Mouse (Mus musculus) midbrain, embryonic 10.5 days (tissue): ENCODE data around the gene Osbpl10. TPM values are rescaled to one million over a fixed set of nuclear protein-coding genes. Genes with fewer than 3 reads are reported as not detected.

Experiments
- DNase-seq: peaks from one replicate; pipeline ENCODE4 v3.0.0-alpha.2; 2017; ENCODE audit warnings: low spot score
- H3K27ac ChIP-seq: fragments of 300-500 bp; sonication (generic); replicated peaks from 2 replicates; pipeline ENCODE4 v1.5.1; 2016; ENCODE audit warnings: mild to moderate bottlenecking
- H3K27me3 ChIP-seq: fragments of 300-500 bp; sonication (generic); 2 replicates; pipeline ENCODE4 v1.6.1; 2016; ENCODE audit warnings: low read depth, mild to moderate bottlenecking; ENCODE audit not compliant: poor library complexity, severe bottlenecking
- H3K36me3 ChIP-seq: fragments of 300-500 bp; sonication (generic); 2 replicates; pipeline ENCODE4 v1.6.1; 2016; ENCODE audit warnings: mild to moderate bottlenecking, moderate library complexity
- H3K4me1 ChIP-seq: fragments of 300-500 bp; sonication (generic); 2 replicates; pipeline ENCODE4 v1.6.1; 2016
- H3K4me3 ChIP-seq: fragments of 300-500 bp; sonication (generic); 2 replicates; pipeline ENCODE4 v1.5.1; 2016; ENCODE audit warnings: mild to moderate bottlenecking, moderate library complexity
- H3K9me3 ChIP-seq: fragments of 300-500 bp; sonication (generic); replicated peaks from 2 replicates; pipeline ENCODE4 v1.6.1; 2016; ENCODE audit warnings: mild to moderate bottlenecking
- WGBS: fragments of 180-500 bp; shearing (Covaris S2); methylation state at CpG from one replicate; pipeline ENCODE4 v1.1.7; 2016; 5-methylcytosine and 5-hydroxymethylcytosine counted together
- polyA plus RNA-seq: library from polyadenylated mRNA; unstranded; fragments of >200 nt; fragmentation: Nextera tagmentation; extraction: Ambion mirVana; gene quantifications from 2 replicates; pipeline ENCODE4 v1.2.1, GENCODE M21; 2016

Gene Osbpl10
- polyA plus RNA-seq, 1 experiment from 2014 or later: 1.5 TPM

DNA sequence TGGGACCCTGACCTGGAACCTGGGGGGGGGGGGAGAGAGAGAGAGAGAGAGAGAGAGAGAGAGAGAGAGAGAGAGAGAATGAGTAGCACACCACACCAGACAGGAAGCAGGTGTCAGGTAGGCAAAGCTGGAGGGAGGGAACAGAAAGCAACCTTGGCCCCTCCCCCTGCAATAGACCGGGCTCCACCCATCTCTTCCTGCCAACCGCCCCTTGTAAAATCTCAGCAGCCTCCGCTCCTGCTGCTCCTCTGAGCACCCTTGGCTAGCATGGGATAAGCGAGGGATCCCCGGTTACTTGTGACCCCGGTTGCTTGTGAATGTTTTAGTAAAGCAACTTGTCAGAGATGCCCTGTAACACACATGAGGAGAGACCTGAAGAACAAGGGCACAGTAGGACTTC is 227.1 kb downstream of the Osbpl10 start:
- 16% methylated on average over 6 of the region's 6 CpGs for WGBS
- no peak for DNase-seq

DNA sequence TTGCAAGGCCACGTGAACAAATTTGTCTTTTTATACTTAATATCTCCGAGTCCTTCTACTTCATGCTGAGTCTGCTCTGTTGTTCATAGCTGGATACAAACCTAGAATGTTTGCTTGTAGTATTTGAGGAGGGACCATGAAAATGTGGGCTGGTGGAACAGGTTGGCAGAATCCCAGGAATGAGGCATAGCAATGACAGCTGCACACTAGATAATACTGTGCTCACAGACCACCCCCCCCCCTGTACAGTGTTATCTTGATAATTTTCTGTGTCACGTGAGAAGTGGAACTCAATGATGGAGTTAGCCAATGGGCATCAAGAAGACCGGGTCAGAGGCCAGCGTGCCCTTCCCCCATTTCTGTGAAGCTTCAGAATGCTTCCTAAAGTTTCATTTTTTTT is 227.8 kb downstream of the Osbpl10 start:
- no peaks in the 10 kb centered on the region for H3K36me3 ChIP-seq
- H3K4me1 ChIP-seq: peaks cover 8% of the 10 kb centered on the region; the same call in 1 of the 2 replicates
- no peaks in the 10 kb centered on the region for H3K27me3 ChIP-seq
- no peak for DNase-seq
- WGBS: 83% methylated on average over 5 of the region's 5 CpGs
- H3K9me3 ChIP-seq: no peaks in the 10 kb centered on the region
- no peak overlapping the region for H3K27ac ChIP-seq
- H3K4me3 ChIP-seq: no peak overlapping the region

More for the DNA sequence above, 227.1 kb downstream of the Osbpl10 start:
- H3K36me3 ChIP-seq: no peaks in the 10 kb centered on the region
- no peak overlapping the region for H3K27ac ChIP-seq
- H3K9me3 ChIP-seq: no peaks in the 10 kb centered on the region
- no peaks in the 10 kb centered on the region for H3K27me3 ChIP-seq
- no peak overlapping the region for H3K4me3 ChIP-seq
- peaks cover 8% of the 10 kb centered on the region; the same call in 1 of the 2 replicates for H3K4me1 ChIP-seq

DNA sequence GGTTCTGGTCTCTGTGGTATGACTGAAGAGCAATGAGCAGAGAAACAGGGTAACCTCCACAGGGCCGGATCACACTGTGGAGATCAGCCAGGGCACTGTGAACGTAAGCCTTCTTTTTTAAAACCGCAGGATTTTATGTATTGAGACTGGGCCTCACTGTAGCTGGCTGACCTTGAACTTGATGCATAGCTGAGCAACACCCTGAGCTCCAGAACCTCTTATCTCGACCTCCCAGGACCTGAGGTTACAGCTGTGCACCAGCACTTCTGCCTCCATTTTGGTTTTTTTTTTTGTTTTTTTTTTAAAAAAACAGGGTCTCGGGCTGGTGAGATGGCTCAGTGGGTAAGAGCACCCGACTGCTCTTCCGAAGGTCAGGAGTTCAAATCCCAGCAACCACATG is 231.4 kb downstream of the Osbpl10 start:
- Histone ChIP-seq H3K4me1 (peaks cover 14% of the 10 kb centered on the region), H3K27me3 (no peaks in the 10 kb centered on the region), H3K4me3 (no peak overlapping the region), H3K27ac (no peak overlapping the region), H3K36me3 (no peaks in the 10 kb centered on the region), H3K9me3 (no peaks in the 10 kb centered on the region)
- no peak for DNase-seq
- WGBS: 91% methylated on average over 7 of the region's 7 CpGs

DNA sequence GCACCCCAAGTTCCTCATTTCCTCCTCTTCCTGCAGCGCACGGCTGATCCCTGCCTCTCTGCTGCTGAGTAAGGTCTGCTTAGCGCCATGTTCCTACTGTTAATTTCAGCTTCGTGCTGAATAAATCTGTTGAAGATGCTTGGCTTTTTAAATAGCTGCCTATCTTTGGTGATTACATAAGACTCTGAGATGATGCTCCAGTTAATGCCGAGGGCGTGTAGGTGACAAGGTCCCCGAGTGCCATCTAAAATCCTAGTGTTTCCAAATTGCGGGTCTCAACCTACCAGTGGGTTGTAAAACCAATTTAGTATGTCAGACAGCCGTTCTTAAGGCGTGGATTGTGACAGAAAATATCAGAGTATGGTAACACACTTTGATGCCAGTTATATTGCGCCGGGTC is 232.2 kb downstream of the Osbpl10 start:
- Histone ChIP-seq H3K4me3 (no peak overlapping the region), H3K9me3 (no peaks in the 10 kb centered on the region), H3K27ac (no peak overlapping the region), H3K4me1 (peaks cover 20% of the 10 kb centered on the region), H3K36me3 (no peaks in the 10 kb centered on the region), H3K27me3 (no peaks in the 10 kb centered on the region)
- 90% methylated on average over 12 of the region's 12 CpGs for WGBS
- DNase-seq: no peak

DNA sequence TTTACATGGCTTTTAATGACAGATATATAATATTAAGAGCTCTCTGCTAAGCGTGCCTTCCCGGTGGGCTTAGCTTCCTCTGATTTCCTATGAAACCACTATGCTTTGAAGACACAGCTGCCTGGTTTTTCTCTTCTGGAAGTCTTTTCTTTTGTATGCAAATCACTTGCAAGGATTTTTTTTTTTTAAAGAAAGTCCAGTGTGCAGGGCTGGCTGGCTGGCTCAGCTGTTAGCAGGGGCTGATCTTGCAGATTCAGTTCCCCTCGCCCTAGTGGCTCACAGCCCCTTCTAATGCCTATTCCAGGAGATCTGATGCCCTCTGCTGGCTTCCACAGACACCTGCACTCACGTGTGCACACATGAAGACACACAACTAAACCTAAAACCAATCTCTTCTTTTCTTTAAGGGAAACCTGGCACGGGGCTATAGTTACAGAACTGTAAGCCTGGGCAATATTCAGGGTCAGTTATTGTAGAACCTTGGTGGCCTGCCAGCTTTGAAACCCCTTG is 235.4 kb downstream of the Osbpl10 start:
- H3K27ac ChIP-seq: no peak overlapping the region
- no peaks in the 10 kb centered on the region; the same call in 1 of the 2 replicates for H3K27me3 ChIP-seq
- peaks cover 30% of the 10 kb centered on the region for H3K4me1 ChIP-seq
- 87% methylated on average over 5 of the region's 5 CpGs for WGBS
- no peaks in the 10 kb centered on the region for H3K36me3 ChIP-seq
- no peak overlapping the region for H3K4me3 ChIP-seq
- H3K9me3 ChIP-seq: no peaks in the 10 kb centered on the region
- no peak for DNase-seq

DNA sequence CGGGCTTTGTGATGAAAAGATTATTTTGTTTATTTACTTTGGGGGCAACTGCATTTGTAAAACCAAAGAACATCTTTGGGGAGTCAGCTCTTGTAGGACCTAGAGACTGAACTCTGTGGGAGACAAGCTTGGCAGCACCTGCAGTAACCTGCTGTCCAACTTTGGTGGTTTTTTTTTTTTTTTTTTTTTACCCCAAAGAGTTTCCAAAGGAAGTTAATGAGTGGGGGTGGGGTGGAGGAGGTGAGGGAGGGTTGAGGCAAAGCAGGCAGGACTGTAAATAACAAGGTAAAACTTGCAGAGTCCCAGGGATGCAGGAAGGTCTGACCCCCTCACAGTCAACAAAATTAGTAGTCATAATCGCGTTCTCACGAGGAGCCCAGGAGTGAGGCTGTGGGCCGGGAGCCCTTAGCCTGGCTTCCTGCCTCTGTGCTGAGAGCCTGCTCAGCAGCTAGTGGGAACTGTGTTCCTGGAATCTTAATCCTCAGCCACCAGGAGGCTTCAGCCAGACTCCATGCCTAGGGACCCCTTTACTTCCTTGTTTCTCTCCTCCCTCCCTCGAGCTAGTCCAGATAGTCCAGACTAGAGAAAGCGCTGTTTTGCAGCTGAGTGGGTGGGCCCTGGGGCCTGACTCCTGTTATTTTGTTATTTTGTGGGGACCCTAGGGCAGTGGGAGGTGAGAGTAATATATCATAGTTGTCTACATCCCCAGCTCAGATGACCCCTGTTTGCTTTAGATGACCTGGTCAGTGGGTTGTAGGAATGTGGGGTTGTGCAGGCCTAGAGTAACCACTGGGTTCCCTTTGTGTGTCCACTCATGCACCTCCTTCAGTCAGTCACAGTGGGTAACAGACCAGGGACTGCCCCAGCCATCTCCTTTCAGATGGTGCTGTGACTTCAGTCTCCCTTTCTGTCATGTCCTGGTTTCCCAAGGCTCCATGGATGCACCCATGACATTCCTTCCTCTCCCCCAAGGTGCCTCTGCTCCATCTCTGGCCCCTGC is 236.5 kb downstream of the Osbpl10 start:
- no peak for DNase-seq
- Histone ChIP-seq H3K36me3 (no peaks in the 10 kb centered on the region), H3K27me3 (no peaks in the 10 kb centered on the region; the same call in 1 of the 2 replicates), H3K4me1 (peaks cover 30% of the 10 kb centered on the region), H3K9me3 (no peaks in the 10 kb centered on the region), H3K4me3 (no peak overlapping the region), H3K27ac (peak overlapping the region; percentile 38)
- WGBS: 12% methylated on average over 7 of the region's 7 CpGs

DNA sequence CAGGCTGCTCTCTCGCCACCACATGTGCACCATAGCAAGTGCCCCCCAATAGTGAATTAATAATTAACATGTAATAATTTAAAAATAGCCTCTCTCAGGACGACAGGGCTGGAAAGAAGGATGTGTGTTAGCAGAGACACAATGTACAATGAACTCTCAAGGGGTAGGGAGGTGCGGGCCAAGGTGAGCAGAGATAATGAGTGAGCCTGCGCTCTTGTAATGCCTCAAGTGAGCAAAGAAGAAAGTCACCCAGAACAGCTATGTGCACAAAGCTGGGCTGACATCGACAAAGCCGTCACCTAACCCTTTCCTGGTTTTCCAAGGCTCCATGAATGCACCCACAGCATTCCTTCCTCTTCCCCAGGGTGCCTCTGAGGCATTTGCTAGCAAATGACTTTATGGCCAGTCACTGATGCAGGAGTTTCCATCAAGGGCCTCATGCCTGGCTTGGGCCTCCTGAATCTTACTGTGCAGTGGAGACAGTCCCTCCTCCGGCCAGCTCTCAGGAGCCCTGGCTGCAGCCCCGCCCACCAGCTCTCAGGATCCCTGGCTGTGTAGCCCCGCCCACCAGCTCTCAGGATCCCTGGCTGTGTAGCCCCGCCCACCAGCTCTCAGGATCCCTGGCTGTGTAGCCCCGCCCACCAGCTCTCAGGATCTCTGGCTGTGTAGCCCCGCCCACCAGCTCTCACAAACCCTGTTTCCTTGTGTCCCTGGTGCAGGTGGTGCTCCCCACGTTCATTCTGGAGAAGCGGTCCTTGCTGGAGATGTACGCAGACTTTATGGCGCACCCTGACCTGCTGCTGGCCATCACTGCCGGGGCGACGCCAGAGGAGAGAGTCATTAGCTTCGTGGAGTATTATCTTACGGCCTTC is 237.7 kb downstream of the Osbpl10 start:
- H3K36me3 ChIP-seq: no peaks in the 10 kb centered on the region
- peaks cover 30% of the 10 kb centered on the region for H3K4me1 ChIP-seq
- H3K4me3 ChIP-seq: peak overlapping the region; percentile 37
- no peaks in the 10 kb centered on the region; the same call in 1 of the 2 replicates for H3K27me3 ChIP-seq
- WGBS: 27% methylated on average over 21 of the region's 21 CpGs
- no peaks in the 10 kb centered on the region for H3K9me3 ChIP-seq
- peak; percentile 52 for DNase-seq
- H3K27ac ChIP-seq: 0 out of 2 replicates have a peak overlapping the region, but pooled peaks have one; percentile 42

DNA sequence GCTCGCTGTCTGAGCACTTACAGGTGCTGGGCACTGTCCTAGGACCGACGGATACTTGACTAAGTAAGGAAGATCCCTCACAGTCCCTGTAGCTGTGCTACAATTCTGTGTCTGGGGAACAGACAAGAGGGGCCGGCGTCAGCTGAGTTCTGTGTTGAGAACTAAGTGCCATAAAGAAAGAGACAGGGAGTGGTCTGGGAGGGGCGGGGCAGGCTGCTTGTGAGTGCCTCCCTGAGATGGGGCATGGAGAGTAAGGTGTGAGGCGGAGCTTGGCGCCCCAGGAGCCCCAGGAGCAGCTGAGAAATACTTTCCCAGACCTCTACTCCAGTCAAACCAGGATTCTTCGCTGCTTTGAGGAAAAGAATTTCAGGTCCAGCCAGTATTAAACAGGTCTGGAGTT is 239.6 kb downstream of the Osbpl10 start:
- Histone ChIP-seq H3K27ac (no peak overlapping the region), H3K9me3 (no peaks in the 10 kb centered on the region), H3K4me1 (peaks cover 30% of the 10 kb centered on the region), H3K36me3 (no peaks in the 10 kb centered on the region), H3K27me3 (no peaks in the 10 kb centered on the region; the same call in 1 of the 2 replicates), H3K4me3 (no peak overlapping the region)
- no peak for DNase-seq
- WGBS: 29% methylated on average over 9 of the region's 9 CpGs

DNA sequence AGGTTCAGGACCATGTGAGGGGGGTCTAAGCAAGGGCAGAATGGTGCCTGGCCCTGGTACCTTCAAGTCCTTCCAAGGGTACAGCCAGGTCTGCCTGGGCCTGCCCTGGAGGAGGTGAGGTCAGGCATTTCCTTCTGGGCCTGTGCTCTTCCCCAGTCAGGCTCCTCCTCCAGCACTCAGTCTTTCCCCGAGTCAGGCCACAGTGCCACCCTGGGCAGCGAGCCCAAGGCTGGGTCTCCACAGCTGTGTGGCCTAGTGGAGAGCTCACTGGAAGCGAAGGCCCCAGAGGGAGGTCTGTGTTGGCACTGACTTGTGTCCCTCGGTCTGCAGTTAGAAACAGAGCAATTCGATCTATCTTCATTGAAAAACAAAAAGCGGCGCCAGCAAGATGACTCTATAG is 242.1 kb downstream of the Osbpl10 start:
- H3K27ac ChIP-seq: no peak overlapping the region

DNA sequence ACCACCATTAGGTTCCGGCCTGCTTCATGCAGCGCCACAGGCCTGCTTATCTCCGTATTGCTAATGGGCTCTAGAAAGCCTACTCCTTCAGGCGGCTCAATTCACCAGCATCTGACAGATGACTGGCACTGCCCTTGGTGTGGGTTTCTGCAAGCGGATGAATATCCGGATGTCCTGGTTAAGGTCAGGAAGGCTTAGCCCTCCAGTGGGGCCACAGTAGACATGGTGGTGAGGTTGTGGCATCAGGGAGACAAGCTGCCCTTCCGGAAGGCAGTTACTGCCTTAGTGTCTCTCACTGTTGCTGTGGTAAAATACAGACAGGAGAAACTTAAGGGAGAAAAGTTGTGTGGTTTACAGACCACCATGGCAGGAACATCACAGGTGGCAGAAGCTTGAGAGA is 242.9 kb downstream of the Osbpl10 start:
- H3K4me1 ChIP-seq: peaks cover 15% of the 10 kb centered on the region
- no peak overlapping the region for H3K27ac ChIP-seq
- H3K36me3 ChIP-seq: no peaks in the 10 kb centered on the region
- H3K9me3 ChIP-seq: no peaks in the 10 kb centered on the region
- WGBS: 94% methylated on average over 7 of the region's 7 CpGs
- no peak overlapping the region for H3K4me3 ChIP-seq
- no peaks in the 10 kb centered on the region; the same call in 1 of the 2 replicates for H3K27me3 ChIP-seq
- no peak for DNase-seq

More for the DNA sequence above, 242.1 kb downstream of the Osbpl10 start:
- H3K4me3 ChIP-seq: no peak overlapping the region
- no peaks in the 10 kb centered on the region; the same call in 1 of the 2 replicates for H3K27me3 ChIP-seq
- no peaks in the 10 kb centered on the region for H3K9me3 ChIP-seq
- DNase-seq: no peak
- peaks cover 23% of the 10 kb centered on the region for H3K4me1 ChIP-seq
- WGBS: 86% methylated on average over 7 of the region's 7 CpGs
- no peaks in the 10 kb centered on the region for H3K36me3 ChIP-seq

DNA sequence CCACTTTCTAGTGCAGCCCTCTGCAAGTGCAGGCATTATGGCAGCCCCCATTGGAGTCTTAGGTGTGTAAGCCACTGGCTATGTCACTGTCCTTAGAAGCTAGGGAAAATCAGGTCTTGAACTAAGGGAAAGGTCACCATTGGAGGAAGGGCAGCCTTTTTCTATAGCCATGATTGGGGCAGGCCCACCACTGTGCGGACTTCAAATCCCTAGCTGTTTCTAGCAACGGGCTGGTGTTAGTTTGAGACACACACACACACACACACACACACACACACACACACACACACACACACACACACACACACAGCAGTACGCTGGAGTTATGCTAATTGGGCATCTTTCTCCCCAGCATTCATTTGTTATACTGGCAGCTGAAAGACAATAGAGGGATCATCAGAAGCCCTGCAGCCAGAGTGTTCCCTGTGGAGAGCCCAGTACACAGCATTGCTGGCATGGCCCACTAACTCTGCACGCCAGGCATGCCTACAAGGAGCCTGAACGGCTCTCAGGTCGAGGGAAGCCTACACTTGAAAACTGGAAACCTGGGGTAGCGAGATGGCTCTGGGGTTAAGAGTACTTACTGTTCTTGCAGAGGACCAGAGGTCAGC is 246.5 kb downstream of the Osbpl10 start:
- Histone ChIP-seq H3K36me3 (no peaks in the 10 kb centered on the region), H3K4me1 (peaks cover 16% of the 10 kb centered on the region), H3K9me3 (no peaks in the 10 kb centered on the region), H3K4me3 (no peak overlapping the region), H3K27me3 (no peaks in the 10 kb centered on the region), H3K27ac (no peak overlapping the region)
- 27% methylated on average over 7 of the region's 7 CpGs for WGBS
- DNase-seq: no peak

DNA sequence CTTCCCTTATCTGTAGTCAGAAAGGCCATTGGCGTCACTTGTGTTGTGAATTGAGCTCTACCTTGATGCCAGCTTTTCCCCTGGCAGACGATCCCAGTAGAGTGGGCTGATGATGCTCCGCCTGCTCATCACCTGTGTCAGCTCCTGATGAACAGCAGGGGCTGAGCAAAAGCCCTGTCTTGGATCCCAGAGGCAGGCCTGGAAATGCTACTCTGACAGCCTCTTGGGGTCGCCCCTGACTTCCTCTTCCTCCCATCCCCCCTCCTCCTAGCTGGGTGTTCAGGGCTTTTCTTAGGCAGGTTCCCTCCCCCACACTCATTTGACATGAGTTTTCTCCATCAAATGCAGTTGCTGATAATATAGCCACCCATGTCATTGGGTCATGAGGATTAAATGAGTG is 250.8 kb downstream of the Osbpl10 start:
- WGBS: 67% methylated on average over 4 of the region's 4 CpGs
- no peak overlapping the region for H3K27ac ChIP-seq
- H3K4me3 ChIP-seq: no peak overlapping the region
- peaks cover 22% of the 10 kb centered on the region for H3K4me1 ChIP-seq
- H3K9me3 ChIP-seq: no peaks in the 10 kb centered on the region
- DNase-seq: no peak
- H3K36me3 ChIP-seq: no peaks in the 10 kb centered on the region; the same call in 1 of the 2 replicates
- H3K27me3 ChIP-seq: no peaks in the 10 kb centered on the region
